Mouse (Mus musculus): ENCODE results near the gene Nudt1.

- no peak for TF ChIP-seq CTCF (conservative IDR thresholded peaks at IDR 0.05; ENCODE audit: insufficient read depth, insufficient read length, low read depth, low read length)
- no peak for TF ChIP-seq POLR2A (IDR thresholded peaks at IDR 0.05; ENCODE audit: low read depth, low read length)
These were observed 17.3 kb downstream of the Nudt1 start for GRCm38 (mm10) chr5:140338779-140339178.
